Mouse (Mus musculus): ENCODE measurements around the gene Smpd3. TPM values are rescaled to one million over a fixed set of nuclear protein-coding genes. Genes with fewer than 3 reads are reported as not detected.

Smpd3 gene
- total RNA-seq, 2 experiments from 2014 or later: 52.6 to 59.1 TPM

- TF ChIP-seq CTCF (IDR thresholded peaks at IDR 0.05): no peak
- Histone ChIP-seq H3K27ac (0 out of 2 replicates have a peak overlapping the region, but pooled peaks have one; percentile 11), H3K4me3 (no peak overlapping the region)
- intact Hi-C loops (cut with DNase I): no loop called here
- DNase-seq (ENCODE audit: extremely low spot score in 1 of 2, low spot score in 2 of 2): no peak
Measured at GRCm38 (mm10) chr8:106250186-106250585, 87.6 kb downstream of the Smpd3 start.

GRCm38 (mm10) chr8:106237106-106237505 is 100.7 kb downstream of the Smpd3 start:
- Histone ChIP-seq H3K27ac (no peak overlapping the region), H3K4me3 (no peak overlapping the region)
- intact Hi-C loops (cut with DNase I): no loop called here
- TF ChIP-seq CTCF (IDR thresholded peaks at IDR 0.05): no peak
- no peak for DNase-seq (ENCODE audit: extremely low spot score in 1 of 2, low spot score in 2 of 2)

DNA sequence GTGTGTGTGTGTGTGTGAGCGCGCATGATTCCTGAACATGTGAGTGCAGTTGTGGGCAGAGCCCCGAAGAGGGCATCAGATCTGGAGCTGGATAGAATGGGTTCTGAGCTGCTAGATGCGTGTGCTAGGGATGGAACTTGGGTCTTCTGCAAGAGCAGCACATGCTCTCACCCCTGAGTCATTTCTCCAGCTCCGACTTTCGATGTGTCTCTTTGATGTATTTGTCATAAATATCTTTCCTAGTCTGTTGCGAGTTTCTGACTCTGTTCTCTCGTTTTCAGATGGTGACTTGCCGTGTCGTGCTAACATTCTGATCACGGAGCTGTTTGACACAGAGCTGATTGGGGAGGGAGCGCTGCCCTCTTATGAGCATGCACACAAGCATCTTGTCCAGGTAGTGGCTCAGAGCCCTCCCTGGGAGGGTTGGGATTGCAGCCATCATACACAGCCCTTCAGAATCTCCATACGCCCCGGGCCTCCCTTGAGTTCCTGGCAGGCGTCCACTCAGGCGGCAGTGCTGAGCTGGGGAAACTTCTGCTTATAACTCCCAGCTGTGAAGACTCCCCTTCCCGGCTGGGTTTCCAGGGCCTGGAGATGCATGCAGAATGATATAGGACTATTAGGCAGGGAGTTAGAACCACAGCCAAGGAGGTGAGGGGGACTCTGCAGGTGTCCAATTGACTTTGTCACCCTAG is 103.1 kb downstream of the Smpd3 start:
- peak in 1 of 2 experiments; percentile 25 for DNase-seq (ENCODE audit: extremely low spot score in 1 of 2, low spot score in 2 of 2)
- no peak for TF ChIP-seq CTCF (IDR thresholded peaks at IDR 0.05)
- H3K27ac ChIP-seq: no peak overlapping the region
- no peak overlapping the region for H3K4me3 ChIP-seq
- intact Hi-C loops (cut with DNase I): no loop called here

DNA sequence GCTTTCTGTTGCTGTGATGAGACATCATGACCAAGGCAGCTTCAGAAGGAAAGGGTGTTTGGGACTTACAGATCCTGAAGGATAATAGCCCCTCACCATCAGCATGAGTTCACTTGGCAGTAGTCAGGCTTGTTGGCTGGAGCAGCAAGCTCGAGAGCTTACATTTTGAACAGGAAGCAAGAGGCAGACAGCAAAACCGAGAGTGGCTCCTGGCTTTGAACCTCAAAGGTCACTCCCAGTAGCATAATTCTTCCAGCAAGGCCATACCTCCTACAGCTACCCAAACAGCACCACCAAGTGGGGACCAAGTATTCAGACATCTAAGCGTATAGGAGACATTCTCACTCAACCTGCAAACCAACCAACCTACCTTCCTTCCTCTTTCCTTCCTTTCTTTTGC is 105.0 kb downstream of the Smpd3 start:
- no peak for DNase-seq (ENCODE audit: extremely low spot score in 1 of 2, low spot score in 2 of 2)
- intact Hi-C loops (cut with DNase I): no loop called here
- TF ChIP-seq CTCF (IDR thresholded peaks at IDR 0.05): no peak

GRCm38 (mm10) chr8:106231536-106231935 is 106.3 kb downstream of the Smpd3 start:
- intact Hi-C loops (cut with DNase I): no loop called here
- Histone ChIP-seq H3K4me3 (no peak overlapping the region), H3K27ac (no peak overlapping the region)
- no peak for DNase-seq (ENCODE audit: extremely low spot score in 1 of 2, low spot score in 2 of 2)
- no peak for TF ChIP-seq CTCF (IDR thresholded peaks at IDR 0.05)

More for the DNA sequence above, 105.0 kb downstream of the Smpd3 start:
- Histone ChIP-seq H3K4me3 (no peak overlapping the region), H3K27ac (no peak overlapping the region)

DNA sequence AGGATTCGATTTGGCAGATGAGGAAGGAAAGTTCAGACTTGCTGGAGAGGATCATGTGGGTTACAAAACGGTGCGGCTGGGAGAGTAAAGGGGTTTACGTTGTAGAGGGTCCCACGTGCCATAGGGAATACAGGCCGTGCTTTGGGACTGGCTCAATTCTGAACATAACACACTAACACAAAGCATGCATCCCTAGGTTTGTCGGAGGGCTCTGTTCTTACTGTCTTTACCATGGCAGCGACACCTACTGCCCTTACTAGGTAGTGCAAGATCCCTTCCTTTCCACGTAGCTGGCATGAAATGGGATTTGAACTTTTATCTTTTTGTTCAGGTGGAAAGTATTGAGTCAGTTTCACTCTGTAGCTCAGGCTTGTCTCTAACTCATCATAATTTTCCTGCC is 111.2 kb downstream of the Smpd3 start:
- TF ChIP-seq CTCF (IDR thresholded peaks at IDR 0.05): peak; percentile 87
- peak; percentile 41 to 56 for DNase-seq (ENCODE audit: extremely low spot score in 1 of 2, low spot score in 2 of 2)
- no peak overlapping the region for H3K4me3 ChIP-seq
- intact Hi-C loops (cut with DNase I): loop anchor here (2.0 to 5.0 kb wide), 2 partner anchors 86 to 176 kb away; no protein-coding TSS in a partner anchor
- H3K27ac ChIP-seq: no peak overlapping the region

GRCm38 (mm10) chr8:106219620-106220019 is 118.2 kb downstream of the Smpd3 start:
- no peak for DNase-seq (ENCODE audit: extremely low spot score in 1 of 2, low spot score in 2 of 2)
- TF ChIP-seq CTCF (IDR thresholded peaks at IDR 0.05): peak; percentile 11; the same call in 1 of the 2 replicates
- no peak overlapping the region for H3K27ac ChIP-seq
- H3K4me3 ChIP-seq: no peak overlapping the region
- intact Hi-C loops (cut with DNase I): loop anchor here (10.0 kb wide), 1 partner anchor 1145 kb away; no protein-coding TSS in a partner anchor

DNA sequence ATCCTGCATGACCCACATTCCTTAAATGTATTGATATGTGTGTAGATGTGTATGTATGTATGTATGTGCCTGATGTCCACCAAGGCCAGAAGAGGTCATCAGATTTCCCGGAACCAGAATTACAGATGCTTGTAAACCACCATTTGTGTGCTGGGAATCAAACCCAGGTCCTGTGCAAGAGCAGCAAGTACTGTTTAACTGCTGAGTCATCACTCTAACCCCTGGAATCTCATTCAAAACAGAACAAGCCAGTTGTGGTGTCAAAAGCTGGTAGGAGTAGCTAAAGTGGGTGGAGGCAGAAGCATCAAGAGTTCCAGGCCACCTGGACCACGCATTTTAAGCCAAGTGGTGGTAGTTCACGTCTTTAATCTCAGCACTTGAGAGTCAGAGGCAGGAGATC is 123.8 kb downstream of the Smpd3 start:
- DNase-seq (ENCODE audit: extremely low spot score in 1 of 2, low spot score in 2 of 2): no peak
- Histone ChIP-seq H3K27ac (no peak overlapping the region), H3K4me3 (no peak overlapping the region)
- no peak for TF ChIP-seq CTCF (IDR thresholded peaks at IDR 0.05)
- intact Hi-C loops (cut with DNase I): loop anchor here (5.0 to 10.0 kb wide), 2 partner anchors 188 to 1151 kb away; no protein-coding TSS in a partner anchor

GRCm38 (mm10) chr8:106211421-106211820 is 126.4 kb downstream of the Smpd3 start:
- Histone ChIP-seq H3K27ac (peak overlapping the region; percentile 76), H3K4me3 (peak overlapping the region; percentile 89)
- intact Hi-C loops (cut with DNase I): loop anchor here (2.0 to 10.0 kb wide), 4 partner anchors 43 to 1153 kb away; partner anchors contain the start of genes Slc7a6 and Smpd3
- TF ChIP-seq CTCF (IDR thresholded peaks at IDR 0.05): no peak
- no peak for DNase-seq (ENCODE audit: extremely low spot score in 1 of 2, low spot score in 2 of 2)

- TF ChIP-seq CTCF (IDR thresholded peaks at IDR 0.05): no peak; the same call in 1 of the 2 replicates
- Histone ChIP-seq H3K4me3 (peak within 1 kb of the TSS; percentile 89), H3K27ac (peak within 1 kb of the TSS; percentile 96)
- intact Hi-C loops (cut with DNase I): loop anchor here (2.0 to 10.0 kb wide), 4 partner anchors 42 to 1154 kb away; partner anchors contain the start of genes Slc7a6 and Smpd3
- DNase-seq (ENCODE audit: extremely low spot score in 1 of 2, low spot score in 2 of 2): peak; percentile 96 to 98
Measured at GRCm38 (mm10) chr8:106210821-106211345, 126.9 kb downstream of the Smpd3 start, which contains the start of the genes Slc7a6os and Prmt7. Slc7a6os (minus strand) TSS chr8:106210935. Prmt7 (plus strand) TSS chr8:106210936.

- H3K4me3 ChIP-seq: peak overlapping the region; percentile 89
- intact Hi-C loops (cut with DNase I): loop anchor here (2.0 to 10.0 kb wide), 4 partner anchors 41 to 1155 kb away; partner anchors contain the start of genes Slc7a6 and Smpd3
- H3K27ac ChIP-seq: peak overlapping the region; percentile 96
- TF ChIP-seq CTCF (IDR thresholded peaks at IDR 0.05): no peak
- DNase-seq (ENCODE audit: extremely low spot score in 1 of 2, low spot score in 2 of 2): no peak
Measured at GRCm38 (mm10) chr8:106210035-106210731, 127.6 kb downstream of the Smpd3 start.

Other genes with a start within 250 kb of the Smpd3 start
- gene Esrp2, start 201.0 kb downstream of the Smpd3 start, total RNA-seq (2021): under 1 TPM in 1 of 2 experiments, not detected in 1; 0.41 TPM
- 10 to 100 TPM; 24.4 to 24.8 TPM for gene Pla2g15, start 187.6 kb downstream of the Smpd3 start, total RNA-seq (2021)
- 10 to 100 TPM; 24.9 to 26.5 TPM for gene Slc7a6, start 169.1 kb downstream of the Smpd3 start, total RNA-seq (2021)
- gene Slc7a6os, start 127.1 kb downstream of the Smpd3 start, total RNA-seq (2021): 10 to 100 TPM; 28.5 to 29.4 TPM
- 10 to 100 TPM; 36.5 to 39.4 TPM for gene Prmt7, start 127.1 kb downstream of the Smpd3 start, total RNA-seq (2021)
- 10 to 100 TPM; 11.1 to 11.8 TPM for gene Zfp90, start 77.3 kb upstream of the Smpd3 start, total RNA-seq (2021)
- gene 6030452D12Rik, start 162.5 kb upstream of the Smpd3 start, total RNA-seq (2021): not detected
- gene Cdh3, start 172.9 kb upstream of the Smpd3 start, total RNA-seq (2021): under 1 TPM; 0.33 to 0.45 TPM
- gene Gm10073, start 235.5 kb upstream of the Smpd3 start, total RNA-seq (2021): 10 to 100 TPM; 76.6 to 90.7 TPM

Measured in left cerebral cortex, adult 2 months (tissue).